Comparison of ENCODE assay signal across 20 mouse cellular contexts in the genomic region with DNA sequence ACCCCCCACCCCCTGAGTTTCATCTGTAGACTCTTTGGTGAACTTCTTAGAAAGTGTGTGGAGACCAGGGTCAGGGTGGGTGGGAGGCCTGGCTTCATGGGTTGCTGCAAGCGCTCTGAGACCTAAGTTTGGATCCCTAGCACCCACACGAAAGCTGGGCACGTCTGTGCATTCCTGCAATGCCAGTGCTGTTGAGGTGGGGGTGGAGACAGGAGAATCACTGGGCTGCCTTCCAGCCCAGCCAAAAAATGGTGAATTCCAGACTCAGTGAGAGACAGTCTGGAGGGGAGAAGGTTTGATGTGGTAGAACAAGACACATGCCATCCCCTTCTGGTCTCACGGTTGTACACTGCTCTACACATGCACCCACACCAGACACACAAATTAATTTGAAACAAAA.
DNase-seq lines count a peak whose midpoint lies in the region; ATAC-seq lines count a peak whose summit lies in the region.
"Had no signal": no experiment of that assay in that cellular context is flagged by ENCODE, and none has a peak within 500 bp of the region (broad histone marks: within the 10 kb centered on the region; RNA-seq: fewer than 3 reads in every experiment).

No protein-coding gene starts in this region.

- H3K4me2 ChIP-seq in intestine, embryonic 16.5 days (ENCODE audit: low read depth, low read length), result no peak overlapping the region
- H3K4me2 ChIP-seq: limb, embryonic 15.5 days; midbrain, embryonic 12.5 days; neural tube, embryonic 12.5 days had no signal

- H3K4me1 ChIP-seq in heart, embryonic 10.5 days, result peaks cover 69% of the 10 kb centered on the region
- H3K4me1 ChIP-seq in intestine, embryonic 16.5 days (ENCODE audit: control insufficient read depth, insufficient read depth, low read length), result peaks cover 26% of the 10 kb centered on the region

- no peaks in the 10 kb centered on the region for H3K27me3 ChIP-seq in heart, embryonic 10.5 days (ENCODE audit: insufficient read depth, poor library complexity, severe bottlenecking)
- H3K27me3 ChIP-seq in intestine, embryonic 16.5 days (replicated peaks; ENCODE audit: control insufficient read depth, insufficient read depth, low read length), result no peaks in the 10 kb centered on the region
- H3K27me3 ChIP-seq: limb, embryonic 15.5 days had no signal

- no peak for ATAC-seq in intestine, embryonic 16.5 days
- ATAC-seq: lung, postnatal 0 days had no signal

- no peaks in the 10 kb centered on the region for H3K9me3 ChIP-seq in heart, embryonic 10.5 days
- H3K9me3 ChIP-seq in intestine, embryonic 16.5 days (ENCODE audit: control insufficient read depth, low read length), result no peaks in the 10 kb centered on the region
- H3K9me3 ChIP-seq: forebrain, embryonic 10.5 days; G1E; limb, embryonic 15.5 days; midbrain, embryonic 12.5 days; neural tube, embryonic 12.5 days had no signal

- peak; percentile 35 to 71 for DNase-seq in frontal cortex, adult 2 months (ENCODE audit: extremely low spot score in 1 of 2, low spot score in 1 of 2)
- no peak for DNase-seq in frontal cortex, postnatal 14 days (ENCODE audit: low spot score in 2 of 2)
- DNase-seq in right cerebral cortex, adult 2 months (ENCODE audit: low spot score in 2 of 2), result peak; percentile 50 to 60
- DNase-seq in right cerebral cortex, postnatal 4 days, result no peak
- peak; percentile 36 to 81 for DNase-seq in left cerebral cortex, postnatal 25 days (ENCODE audit: low spot score in 2 of 2)
- no peak for DNase-seq in yolk sac, embryonic 10.5 days (ENCODE audit: low spot score)
- DNase-seq in heart, embryonic 10.5 days (ENCODE audit: low spot score), result no peak
- DNase-seq: adrenal gland, postnatal 25 days; cerebellum, adult 18-20 months; cerebellum, postnatal 36 days; kidney, adult 2 months; kidney, postnatal 10 days had no signal

- no peak overlapping the region for H3K9ac ChIP-seq in intestine, embryonic 16.5 days (ENCODE audit: low read depth, low read length)
- H3K9ac ChIP-seq: limb, embryonic 15.5 days; midbrain, embryonic 12.5 days; neural tube, embryonic 12.5 days had no signal

- H3K4me3 ChIP-seq in heart, embryonic 10.5 days, result no peak overlapping the region
- no peak overlapping the region for H3K4me3 ChIP-seq in intestine, embryonic 16.5 days (ENCODE audit: low read length)
- H3K4me3 ChIP-seq: forebrain, embryonic 10.5 days; left cerebral cortex, adult 2 months; limb, embryonic 15.5 days; midbrain, embryonic 12.5 days; neural tube, embryonic 12.5 days had no signal

- no peak overlapping the region for H3K27ac ChIP-seq in heart, embryonic 10.5 days
- no peak overlapping the region for H3K27ac ChIP-seq in intestine, embryonic 16.5 days (ENCODE audit: low read length)
- H3K27ac ChIP-seq: forebrain, embryonic 10.5 days; left cerebral cortex, adult 2 months; limb, embryonic 15.5 days; midbrain, embryonic 12.5 days; neural tube, embryonic 12.5 days had no signal

- 77% methylated on average over 4 of the region's 4 CpGs for WGBS in heart, embryonic 10.5 days
- 77% methylated on average over 4 of the region's 4 CpGs for WGBS in intestine, embryonic 16.5 days

- H3K36me3 ChIP-seq in heart, embryonic 10.5 days, result no peaks in the 10 kb centered on the region
- H3K36me3 ChIP-seq in intestine, embryonic 16.5 days (ENCODE audit: control insufficient read depth, insufficient read depth, low read length), result no peaks in the 10 kb centered on the region
- H3K36me3 ChIP-seq: forebrain, embryonic 10.5 days; G1E; limb, embryonic 15.5 days; midbrain, embryonic 12.5 days; neural tube, embryonic 12.5 days had no signal

- intact Hi-C loops in left cerebral cortex, postnatal 25 days (cut with DNase I), result loop anchor here (2.0 kb wide), 1 partner anchor 113 kb away; the partner anchor contains the start of gene Gadd45g

Comparison
In these comparisons a context has a peak if more than half of its experiments do, and no peak if none do; other contexts are left out.
1. DNase-seq: peak in frontal cortex, adult 2 months (2 of 2), right cerebral cortex, adult 2 months (2 of 2) and left cerebral cortex, postnatal 25 days (2 of 2); none in frontal cortex, postnatal 14 days (0 of 2), right cerebral cortex, postnatal 4 days (single experiment), yolk sac, embryonic 10.5 days (single experiment) and heart, embryonic 10.5 days (single experiment).